Mouse (Mus musculus): ENCODE measurements at regions not wholly inside any gene's neighbourhood (a gene's known extent, or its start where the extent isn't known, plus 50 kb on each side); places are given as distances from the start of the nearest gene placed in this dataset.

DNA sequence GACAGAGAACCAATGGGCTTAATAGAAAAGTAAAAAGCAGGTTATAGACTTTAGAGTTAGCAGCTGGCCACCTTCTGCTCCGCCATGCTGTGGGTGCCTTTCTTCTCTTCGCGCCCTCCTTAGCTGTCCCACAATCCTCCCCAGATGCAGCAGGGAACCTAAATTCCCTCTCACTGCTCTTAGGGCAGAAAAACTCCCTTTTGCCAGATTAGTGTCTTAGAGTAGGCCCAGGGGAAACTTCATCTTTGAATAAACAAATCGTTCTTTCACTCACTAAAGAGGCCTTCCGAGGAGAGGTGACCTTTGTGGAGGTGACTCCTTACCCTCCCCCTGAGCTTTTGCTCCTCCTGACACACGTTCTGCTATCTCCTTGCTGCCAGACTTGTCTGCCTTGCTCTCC lies 157.0 kb upstream of the Six2 start:
- in situ Hi-C loops (cut with MboI, MseI) = no loop called here

DNA sequence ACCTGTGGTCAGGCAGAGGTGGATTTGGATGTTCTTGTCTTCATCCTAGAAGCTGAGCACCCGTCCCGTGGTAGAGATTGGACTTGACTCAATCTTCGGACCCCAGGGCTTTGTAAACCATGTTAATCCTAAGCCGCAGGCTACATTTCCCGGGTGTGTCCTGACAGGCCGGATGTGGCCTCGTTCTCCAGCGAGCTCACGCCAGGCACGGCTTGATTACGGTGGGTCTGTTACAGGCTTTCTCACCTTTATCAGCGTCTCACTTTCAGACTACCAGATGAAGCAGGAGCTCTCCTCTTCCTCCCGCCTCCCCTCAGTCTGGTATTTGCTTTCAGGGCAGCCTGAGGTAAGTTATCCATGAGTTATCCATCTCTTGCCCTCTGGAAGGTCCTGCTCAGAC lies 156.4 kb upstream of the Six2 start:
- in situ Hi-C loops (cut with MboI, MseI) = no loop called here

DNA sequence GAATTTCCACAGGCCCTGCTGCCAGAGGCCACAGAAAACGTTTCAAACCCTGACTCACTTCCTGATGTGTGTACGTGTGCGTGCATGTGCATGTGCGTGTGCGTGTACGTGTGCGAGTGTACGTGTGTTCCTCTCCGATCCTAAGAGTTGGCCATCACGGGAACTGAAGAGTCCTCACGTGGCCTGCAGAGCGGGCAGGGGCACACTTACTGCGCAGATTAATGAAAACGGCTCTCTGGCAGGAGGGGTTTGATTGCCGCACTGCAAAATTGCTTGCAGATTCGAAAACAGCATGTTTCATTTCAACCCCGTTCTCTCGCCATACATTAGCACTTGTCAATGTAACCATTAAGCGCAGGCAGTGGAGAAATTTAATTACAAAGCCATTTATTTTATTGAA lies 135.0 kb upstream of the Six2 start:
- in situ Hi-C loops (cut with MboI, MseI) = no loop called here

DNA sequence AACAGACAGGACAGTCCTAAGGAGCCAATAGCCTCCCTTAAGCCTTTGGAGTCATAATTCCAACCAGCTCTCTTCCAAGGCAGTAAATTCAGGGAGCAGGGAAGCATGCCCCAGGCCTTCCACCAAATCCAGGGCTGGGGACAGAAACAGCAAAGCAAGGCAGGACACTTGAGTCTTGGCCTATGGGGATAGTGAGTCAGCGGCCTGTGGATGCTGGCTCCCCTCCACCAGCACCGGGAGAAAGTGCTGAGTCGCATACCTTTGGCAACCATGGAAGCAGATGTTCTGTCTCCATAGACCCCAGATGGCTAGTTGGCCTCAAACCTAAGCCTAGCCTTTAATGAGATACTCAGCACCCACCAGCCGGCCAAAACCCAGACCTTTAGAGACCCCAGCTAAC lies 133.8 kb upstream of the Six2 start:
- in situ Hi-C loops (cut with MboI, MseI) = no loop called here

DNA sequence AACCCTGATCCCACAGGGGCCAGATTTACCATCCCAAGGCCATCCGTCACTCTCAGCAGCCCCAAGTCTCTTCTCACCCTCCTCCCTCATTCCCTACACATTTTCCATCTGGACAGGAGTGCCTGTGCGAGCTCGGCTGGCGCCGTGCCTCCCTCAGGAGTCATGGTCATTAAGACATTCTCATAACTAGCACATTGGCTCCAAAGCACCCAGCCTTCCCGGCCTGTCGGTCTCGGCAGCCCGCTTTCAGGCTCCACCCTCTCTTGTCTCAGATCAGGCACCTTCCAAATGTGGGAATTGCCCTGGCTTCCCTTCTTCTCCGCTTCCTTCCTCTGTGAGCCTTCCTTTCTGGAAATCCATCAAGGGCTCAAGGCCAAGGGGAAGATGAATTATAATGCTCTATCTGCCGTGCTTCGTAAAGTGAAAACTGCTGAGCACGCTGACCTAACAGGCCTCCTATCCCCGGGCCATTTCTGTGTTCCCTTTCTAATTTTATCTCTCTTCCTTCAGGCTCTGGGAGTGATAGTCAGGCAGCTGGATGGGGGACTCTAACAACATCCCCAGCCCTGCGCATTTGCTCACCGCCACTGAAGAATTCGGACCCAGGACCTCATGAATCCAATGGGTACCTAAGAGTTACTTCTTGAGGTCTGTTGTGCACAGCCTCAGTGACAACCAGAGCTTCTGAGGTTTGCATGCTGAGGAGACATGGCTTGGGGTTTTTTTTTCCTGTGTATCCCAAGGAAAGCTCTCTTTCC lies 130.2 kb upstream of the Six2 start:
- in situ Hi-C loops (cut with MboI, MseI) = no loop called here

DNA sequence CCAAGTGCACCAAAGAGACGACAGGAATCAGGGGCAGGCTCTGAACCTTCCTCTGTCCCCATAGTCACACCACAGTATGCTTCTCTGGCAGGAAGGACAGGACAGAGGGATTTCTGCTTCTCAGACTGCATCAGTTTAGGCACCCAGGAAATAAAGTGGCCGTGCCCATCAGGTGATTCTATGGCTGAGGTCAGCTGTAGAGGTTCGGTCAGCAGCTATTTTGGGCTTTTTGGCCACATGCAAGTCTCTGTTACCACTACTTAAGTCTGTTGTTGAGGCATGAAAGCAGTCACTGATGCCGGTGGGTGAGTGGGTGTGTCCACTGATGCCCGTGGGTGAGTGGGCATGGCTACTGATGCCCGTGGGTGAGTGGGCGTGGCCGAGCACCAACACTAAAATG lies 128.4 kb upstream of the Six2 start:
- in situ Hi-C loops (cut with MboI, MseI) = no loop called here

DNA sequence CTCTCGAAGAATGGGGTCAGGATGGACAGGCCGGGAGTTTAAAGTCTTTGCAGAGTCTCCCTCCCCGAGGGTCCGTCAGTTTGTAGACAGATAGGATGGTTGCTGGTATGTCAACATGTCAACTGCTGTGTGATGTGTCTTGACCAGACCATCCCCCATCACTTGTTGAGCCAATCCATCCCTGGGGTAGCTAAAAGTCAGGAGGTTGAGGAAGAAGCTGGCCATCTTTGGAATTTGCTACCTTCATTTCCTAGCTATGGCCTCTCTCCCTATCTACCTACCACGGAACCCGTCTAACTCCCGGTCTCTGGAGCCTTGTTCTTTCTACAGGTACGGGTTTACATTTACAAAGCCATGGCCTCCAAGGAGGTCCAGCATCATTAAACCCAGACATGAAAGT lies 128.0 kb upstream of the Six2 start:
- in situ Hi-C loops (cut with MboI, MseI) = no loop called here

DNA sequence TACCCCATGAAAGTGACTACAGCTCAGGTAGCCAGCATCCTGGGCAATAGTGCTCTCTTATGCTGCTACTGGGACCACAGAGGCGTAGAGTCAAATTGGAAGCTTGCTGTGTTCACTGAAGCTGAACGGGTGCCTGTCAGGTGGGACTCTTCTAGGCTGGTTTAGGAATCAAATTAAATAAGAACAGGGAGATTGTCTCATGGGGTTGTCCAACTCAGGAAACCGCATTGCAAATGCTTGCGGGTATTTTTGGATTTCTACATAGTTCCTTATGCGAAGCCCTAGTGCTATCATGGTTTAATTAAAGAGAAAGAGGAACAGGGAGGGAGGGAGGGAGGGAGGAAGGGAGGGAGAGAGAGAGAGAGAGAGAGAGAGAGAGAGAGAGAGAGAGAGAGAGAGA lies 120.5 kb upstream of the Six2 start:
- in situ Hi-C loops (cut with MboI, MseI) = loop anchor here (10.0 kb wide), 1 partner anchor 994 kb away; no protein-coding TSS in a partner anchor

DNA sequence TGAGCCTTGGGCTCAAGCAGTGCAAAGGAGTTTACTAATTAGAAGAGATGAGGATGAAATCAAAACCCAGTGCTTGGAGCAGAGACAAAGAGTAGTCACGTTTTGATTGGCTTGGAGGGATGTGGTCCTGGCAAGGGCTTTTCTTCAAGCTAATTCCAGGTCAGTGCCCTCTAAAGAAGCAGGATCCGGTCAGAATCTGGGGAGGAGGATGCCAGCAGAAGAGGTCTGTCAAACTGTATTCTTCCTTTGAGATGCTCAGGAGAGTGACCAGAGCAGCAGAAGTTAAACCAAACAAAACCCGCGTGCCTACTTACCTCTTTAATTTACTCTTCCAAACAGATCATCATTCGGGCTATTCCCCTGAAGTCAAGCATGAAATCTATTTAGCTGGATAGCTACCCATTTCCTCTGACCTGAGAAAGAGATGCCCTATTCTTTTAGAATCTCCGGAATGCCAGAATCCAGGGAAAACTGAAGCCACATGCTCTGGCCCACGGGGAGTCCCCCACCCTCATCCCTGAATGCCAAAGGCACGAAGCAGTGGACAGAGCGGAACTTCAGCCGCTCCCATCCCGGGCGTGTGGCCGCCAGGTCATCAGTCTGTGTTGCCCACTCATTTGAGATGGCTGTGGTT lies 117.8 kb upstream of the Six2 start:
- in situ Hi-C loops (cut with MboI, MseI) = loop anchor here (10.0 kb wide), 1 partner anchor 991 kb away; no protein-coding TSS in a partner anchor

DNA sequence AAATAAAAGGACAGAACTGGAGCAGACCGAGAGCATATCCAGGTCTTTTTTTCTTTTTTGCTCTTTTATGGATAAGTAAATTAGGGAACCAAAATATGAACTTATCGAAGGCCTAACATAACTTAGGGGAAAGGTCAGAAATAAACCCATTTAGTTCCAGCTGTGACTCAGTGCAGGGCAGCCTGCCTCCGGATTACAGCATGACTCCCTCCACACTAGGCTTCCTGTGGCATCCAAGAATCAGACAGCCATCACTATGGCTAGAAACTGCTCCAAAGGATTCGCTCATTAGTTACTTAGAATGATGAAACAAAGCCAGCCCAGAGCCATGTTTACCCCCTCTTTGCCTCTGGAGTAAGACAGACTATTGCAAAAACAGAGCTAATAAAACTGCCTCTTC lies 116.6 kb upstream of the Six2 start:
- in situ Hi-C loops (cut with MboI, MseI) = loop anchor here (10.0 kb wide), 1 partner anchor 990 kb away; no protein-coding TSS in a partner anchor

DNA sequence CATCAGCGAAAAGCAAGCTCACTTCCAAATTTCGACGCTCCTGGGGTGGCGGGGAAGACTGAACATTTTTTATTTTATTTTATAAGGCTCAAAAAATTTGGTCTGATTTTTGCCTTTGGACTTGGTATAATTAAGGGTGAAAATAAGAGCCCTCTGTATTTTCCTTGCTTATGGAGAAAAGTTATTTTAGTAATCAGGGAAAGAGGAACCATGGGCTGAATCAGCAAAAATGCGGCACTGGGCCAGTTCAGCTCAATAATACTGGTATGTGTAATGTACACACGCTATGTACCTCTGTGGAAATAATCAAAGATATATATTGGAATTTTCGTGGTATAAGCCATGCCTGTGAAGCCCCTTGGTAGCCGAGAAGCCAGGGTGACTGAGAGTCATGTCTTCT lies 113.7 kb upstream of the Six2 start:
- in situ Hi-C loops (cut with MboI, MseI) = loop anchor here (10.0 kb wide), 1 partner anchor 987 kb away; no protein-coding TSS in a partner anchor

DNA sequence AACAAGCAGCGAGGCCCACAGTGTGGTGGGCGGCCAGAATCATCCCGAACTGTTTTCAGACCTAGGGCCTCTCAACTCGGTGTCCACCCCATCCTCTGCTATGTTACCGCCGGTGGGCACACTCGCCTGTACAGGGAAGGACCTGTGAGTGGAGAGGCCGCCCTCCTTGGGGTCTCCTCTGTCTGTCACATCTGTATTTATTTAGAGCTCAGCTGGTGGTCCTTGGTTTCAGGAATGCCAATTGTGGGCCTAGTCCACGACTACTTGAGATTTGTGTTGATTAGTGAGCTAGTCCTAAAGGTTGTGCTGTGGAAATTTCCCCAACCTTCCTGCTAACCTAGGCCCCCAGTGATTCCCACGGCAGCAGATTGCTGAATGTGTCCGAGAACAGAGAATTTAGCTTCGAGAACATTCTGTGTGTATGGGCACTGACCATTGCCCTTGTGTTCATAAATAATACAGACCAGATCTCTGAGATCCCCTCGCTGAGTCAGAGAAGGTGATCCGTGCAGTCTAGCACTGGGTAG lies 113.1 kb upstream of the Six2 start:
- in situ Hi-C loops (cut with MboI, MseI) = loop anchor here (10.0 kb wide), 1 partner anchor 986 kb away; no protein-coding TSS in a partner anchor

DNA sequence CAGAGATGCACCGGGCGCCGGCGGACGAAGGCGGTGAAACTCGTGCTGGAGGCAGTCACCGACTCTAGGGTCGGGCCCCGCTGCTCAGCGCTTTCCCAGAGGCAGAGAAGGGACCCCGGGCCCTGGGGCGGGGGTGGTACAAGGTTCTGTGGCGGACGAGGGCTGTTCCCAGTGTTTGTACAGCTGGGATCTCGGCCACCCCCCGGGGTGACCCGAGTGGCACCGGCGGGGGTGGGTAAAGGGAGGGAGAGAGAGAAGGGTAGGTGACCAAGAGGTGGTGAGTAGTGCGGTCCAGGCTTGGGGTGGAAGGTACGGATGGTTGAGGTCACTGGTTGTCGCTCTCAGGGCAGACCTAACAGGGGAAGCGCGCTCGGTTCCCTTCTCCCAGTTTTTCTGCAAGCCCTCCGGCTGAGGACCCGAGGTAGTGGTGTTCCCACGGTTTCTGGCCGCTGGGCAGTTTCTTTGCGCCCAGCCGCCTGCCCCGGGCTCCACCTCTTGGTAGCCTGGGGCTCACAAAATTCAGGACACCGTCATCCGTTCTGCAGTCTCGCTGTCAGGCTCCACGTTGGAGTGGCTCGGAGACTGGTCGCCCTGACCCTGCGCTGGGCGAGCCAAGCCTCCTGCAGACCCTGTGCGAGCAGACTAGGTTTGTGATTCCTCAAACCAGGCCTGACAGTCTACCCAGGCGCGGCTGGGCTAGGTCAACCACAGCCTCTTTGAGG lies 112.4 kb upstream of the Six2 start:
- in situ Hi-C loops (cut with MboI, MseI) = loop anchor here (10.0 kb wide), 1 partner anchor 986 kb away; no protein-coding TSS in a partner anchor

DNA sequence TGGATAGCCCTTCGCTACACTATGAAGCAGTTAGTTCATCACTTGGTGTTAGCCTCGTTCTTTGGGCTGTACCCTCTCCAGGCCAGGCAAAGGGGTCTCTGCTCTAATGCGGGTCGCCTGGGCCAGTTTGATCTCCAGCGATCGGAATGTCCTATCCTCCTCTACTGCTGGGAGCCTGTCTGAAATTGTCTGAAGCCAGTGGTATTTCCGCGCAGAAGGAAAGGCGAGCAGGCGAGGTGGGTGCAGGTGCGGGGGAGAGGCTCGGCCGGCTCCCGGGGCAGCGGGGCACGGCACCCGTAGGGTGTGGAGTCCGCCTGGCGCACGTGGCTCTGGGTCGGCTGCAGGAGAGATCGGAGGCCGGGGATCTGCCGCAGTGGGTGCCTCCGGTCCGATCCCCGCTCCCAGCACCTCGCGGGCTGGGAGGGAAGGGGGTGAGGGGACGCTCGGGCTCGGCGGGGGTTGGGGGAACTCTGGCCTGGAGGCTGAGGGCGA lies 111.8 kb upstream of the Six2 start:
- in situ Hi-C loops (cut with MboI, MseI) = loop anchor here (10.0 kb wide), 1 partner anchor 985 kb away; no protein-coding TSS in a partner anchor

DNA sequence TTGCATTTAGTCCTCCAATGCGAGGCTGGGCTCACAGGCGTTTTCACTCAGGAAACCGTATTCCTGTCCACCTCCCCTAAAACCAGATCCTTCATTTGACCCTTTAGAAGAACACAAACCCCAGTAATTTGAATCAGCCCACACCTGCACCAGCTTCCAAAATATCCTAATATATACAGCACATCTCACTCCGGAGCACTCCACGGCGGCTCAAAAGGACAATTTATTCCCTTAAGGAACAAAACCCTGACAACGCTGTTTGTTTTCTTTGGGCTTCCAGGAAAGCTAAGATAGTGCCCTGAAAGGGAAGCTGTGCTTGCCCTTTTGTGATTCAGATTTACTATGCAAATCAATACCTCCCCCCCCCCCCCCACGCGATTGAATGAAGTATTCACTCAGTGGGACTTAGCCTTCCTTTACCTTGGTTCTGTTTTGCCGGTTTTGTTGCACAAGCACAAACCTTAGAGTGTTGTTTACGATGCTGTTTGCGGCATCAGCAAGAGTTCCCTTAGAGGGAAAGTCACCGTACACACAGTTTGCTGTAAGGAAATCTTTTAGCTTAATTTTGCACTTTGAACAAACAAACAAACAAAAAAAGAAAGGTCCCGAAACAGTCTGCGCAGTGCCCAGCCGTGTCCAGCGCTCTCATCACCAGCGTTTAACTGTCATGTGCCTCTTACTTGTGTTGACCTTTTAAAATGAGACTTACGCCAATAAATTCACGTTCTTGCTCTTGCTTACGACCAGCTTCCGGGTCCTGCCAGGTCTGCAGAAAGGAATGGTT lies 111.2 kb upstream of the Six2 start:
- in situ Hi-C loops (cut with MboI, MseI) = no loop called here

DNA sequence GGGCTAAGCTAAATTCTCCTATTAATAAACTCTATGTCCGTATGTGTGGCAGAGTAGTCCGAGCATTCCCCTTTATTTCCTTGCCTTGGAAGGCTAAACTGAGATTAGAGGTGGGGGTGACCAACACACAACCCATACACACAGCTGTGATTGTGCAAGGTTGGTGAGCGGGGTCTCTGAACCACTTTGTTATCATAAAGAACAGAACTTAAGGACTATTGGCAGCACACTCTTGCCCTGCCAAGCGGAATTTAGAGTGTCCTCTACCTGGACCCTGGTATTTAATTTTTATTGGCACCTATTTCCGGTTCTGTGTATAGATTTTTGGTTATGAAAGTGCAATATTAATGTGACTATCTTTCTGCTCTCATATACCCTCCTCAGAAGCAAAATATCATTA lies 109.7 kb upstream of the Six2 start:
- in situ Hi-C loops (cut with MboI, MseI) = no loop called here

DNA sequence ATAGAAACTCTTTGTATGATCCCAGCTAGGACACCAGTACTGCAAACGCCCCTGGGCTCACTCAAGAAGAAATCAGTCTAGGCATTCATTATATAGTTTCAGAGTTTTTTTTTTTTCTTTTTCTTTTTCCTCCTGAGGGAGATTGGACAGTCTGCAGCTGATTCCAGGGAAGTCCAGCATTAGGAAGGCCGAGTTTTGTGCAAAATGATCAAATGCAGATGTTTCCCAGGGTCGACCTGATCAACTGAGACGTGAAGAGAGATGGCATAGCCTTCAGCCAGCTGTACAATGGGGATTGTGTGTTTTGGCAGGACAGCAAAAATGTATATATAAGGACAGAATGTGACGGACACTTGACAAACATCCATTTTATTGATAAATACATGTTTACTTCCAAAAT lies 107.7 kb upstream of the Six2 start:
- in situ Hi-C loops (cut with MboI, MseI) = no loop called here

DNA sequence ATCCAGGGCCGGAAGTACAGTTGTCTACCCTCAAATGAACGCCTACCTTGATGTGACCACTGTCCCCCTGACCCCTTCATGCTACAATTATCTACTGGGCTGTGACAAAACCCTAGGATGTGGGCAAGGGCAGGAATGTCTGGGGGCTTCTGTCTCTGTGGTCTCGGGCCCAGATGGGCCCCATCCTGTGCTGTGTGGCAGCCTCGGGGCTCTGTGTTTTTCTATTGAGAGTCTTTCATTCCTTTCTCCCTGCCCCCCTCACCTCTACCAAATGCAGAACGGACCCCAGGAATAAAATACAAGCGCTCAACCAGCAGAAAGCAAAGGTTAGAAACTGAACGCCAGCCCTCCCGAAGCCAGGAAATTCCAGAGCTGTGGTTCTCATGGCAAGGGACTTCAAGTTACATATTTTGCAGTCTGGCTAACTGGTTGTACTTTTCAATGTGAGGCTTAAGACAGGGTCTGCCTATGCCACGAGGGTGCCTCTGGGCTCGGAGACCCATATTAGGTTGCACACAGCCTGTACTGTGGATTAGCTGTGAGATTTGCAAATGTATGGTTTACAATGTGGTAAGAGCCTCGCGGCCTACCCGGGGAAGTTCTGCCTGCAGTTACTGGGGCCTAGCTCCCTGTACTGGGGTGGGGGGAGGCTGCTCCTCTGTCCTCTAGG lies 97.7 kb upstream of the Six2 start:
- in situ Hi-C loops (cut with MboI, MseI) = loop anchor here (10.0 kb wide), 1 partner anchor 1111 kb away; the partner anchor contains the start of gene Abcg8

DNA sequence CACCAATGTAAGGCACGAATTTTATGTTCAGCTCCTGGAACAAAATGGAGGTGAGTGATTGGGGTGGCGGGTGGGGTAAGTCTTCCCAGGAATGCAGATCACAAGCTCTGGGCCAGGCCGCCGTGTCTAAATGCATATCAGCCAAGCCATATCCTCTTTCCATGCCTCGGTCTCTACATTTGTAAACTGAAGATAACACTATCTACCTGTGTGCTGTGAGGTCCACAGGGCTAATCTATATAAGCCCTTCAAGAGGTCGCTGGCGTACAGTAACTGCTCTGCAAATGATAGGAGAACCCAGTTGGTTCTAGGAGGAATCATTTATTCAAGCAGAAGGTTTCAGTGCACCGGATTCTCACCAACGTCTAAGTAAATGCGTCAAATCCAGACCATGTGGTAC lies 92.4 kb upstream of the Six2 start:
- in situ Hi-C loops (cut with MboI, MseI) = loop anchor here (10.0 kb wide), 1 partner anchor 1106 kb away; the partner anchor contains the start of gene Abcg8

DNA sequence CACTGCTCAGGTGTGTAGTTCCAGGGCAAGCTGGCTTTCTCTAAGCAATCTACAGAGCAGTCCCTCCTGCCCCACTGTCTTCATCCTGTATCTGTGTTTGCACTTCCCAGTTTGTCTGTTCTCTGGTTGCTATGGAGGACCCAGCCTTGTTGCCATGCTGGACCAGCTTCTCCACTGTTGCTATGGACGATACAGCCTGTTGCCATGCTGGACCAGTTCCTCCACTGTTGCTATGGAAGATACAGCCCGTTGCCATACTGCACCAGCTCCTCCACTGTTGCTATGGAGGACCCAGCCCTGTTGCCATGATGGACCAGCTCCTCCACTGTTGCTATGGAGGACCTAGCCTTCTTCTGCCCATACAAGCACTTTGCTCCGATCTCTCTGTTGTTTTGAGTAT lies 88.8 kb upstream of the Six2 start:
- in situ Hi-C loops (cut with MboI, MseI) = no loop called here
